Mouse (Mus musculus): ENCODE data around the gene Zfp235. TPM values are rescaled to one million over a fixed set of nuclear protein-coding genes. Genes with fewer than 3 reads are reported as not detected.
A peak's percentile ranks its signal among the peaks of the same experiment; 100 is the strongest.

The Zfp235 gene
- polyA plus RNA-seq, 2 experiments: 16.7 to 17.5 TPM

- no peak overlapping the region for H3K4me2 ChIP-seq (replicated peaks; ENCODE audit: low read depth, low read length, severe bottlenecking)
- no peak for ATAC-seq (ENCODE audit: low FRiP score, low read depth)
- H3K27ac ChIP-seq (replicated peaks; ENCODE audit: low read depth, low read length): no peak overlapping the region
- TF ChIP-seq POLR2A (IDR thresholded peaks at IDR 0.05; ENCODE audit: borderline replicate concordance, extremely low read depth, insufficient read depth, insufficient read length): no peak
- H3K36me3 ChIP-seq (ENCODE audit: control insufficient read depth, insufficient read depth, low read length): peaks cover 30% of the 10 kb centered on the region
- H3K4me3 ChIP-seq (replicated peaks; ENCODE audit: low read length): no peak overlapping the region
- no peak for DNase-seq (ENCODE audit: low spot score)
- H3K9me3 ChIP-seq (ENCODE audit: control insufficient read depth, low read length): peaks cover 35% of the 10 kb centered on the region
- H3K4me1 ChIP-seq (ENCODE audit: control insufficient read depth, insufficient read depth, low read length): no peaks in the 10 kb centered on the region
- WGBS: 94% methylated on average over 7 of the region's 7 CpGs
- H3K9ac ChIP-seq (ENCODE audit: low read depth, low read length, severe bottlenecking): no peak overlapping the region
- H3K27me3 ChIP-seq (ENCODE audit: control insufficient read depth, insufficient read depth, low read length): no peaks in the 10 kb centered on the region
These were observed 23.1 kb upstream of the Zfp235 start for GRCm38 (mm10) chr7:24110839-24111238.

GRCm38 (mm10) chr7:24111772-24112155 is 22.2 kb upstream of the Zfp235 start:
- Histone ChIP-seq H3K9ac (ENCODE audit: low read depth, low read length, severe bottlenecking) (peak overlapping the region; percentile 79), H3K27me3 (ENCODE audit: control insufficient read depth, insufficient read depth, low read length) (no peaks in the 10 kb centered on the region), H3K4me3 (replicated peaks; ENCODE audit: low read length) (peak overlapping the region; percentile 71), H3K9me3 (ENCODE audit: control insufficient read depth, low read length) (peaks cover 26% of the 10 kb centered on the region), H3K4me2 (replicated peaks; ENCODE audit: low read depth, low read length, severe bottlenecking) (peak overlapping the region; percentile 65), H3K36me3 (ENCODE audit: control insufficient read depth, insufficient read depth, low read length) (peaks cover 21% of the 10 kb centered on the region), H3K27ac (replicated peaks; ENCODE audit: low read depth, low read length) (peak overlapping the region; percentile 80), H3K4me1 (ENCODE audit: control insufficient read depth, insufficient read depth, low read length) (no peaks in the 10 kb centered on the region)
- ATAC-seq (ENCODE audit: low FRiP score, low read depth) (peak; percentile 36; the same call in 1 of the 2 replicates), DNase-seq (ENCODE audit: low spot score) (no peak)
- WGBS: 8% methylated on average over 9 of the region's 9 CpGs
- TF ChIP-seq POLR2A (IDR thresholded peaks at IDR 0.05; ENCODE audit: borderline replicate concordance, extremely low read depth, insufficient read depth, insufficient read length): no peak

- ATAC-seq (ENCODE audit: low FRiP score, low read depth) (peak; percentile 96), DNase-seq (ENCODE audit: low spot score) (peak; percentile 95)
- WGBS: under 1% methylated on average over 22 of the region's 23 CpGs
- H3K4me2 ChIP-seq (replicated peaks; ENCODE audit: low read depth, low read length, severe bottlenecking): peak within 1 kb of the TSS; percentile 65
- peak within 1 kb of the TSS; percentile 71 for H3K4me3 ChIP-seq (replicated peaks; ENCODE audit: low read length)
- no peaks in the 10 kb centered on the region for H3K4me1 ChIP-seq (ENCODE audit: control insufficient read depth, insufficient read depth, low read length)
- H3K9me3 ChIP-seq (ENCODE audit: control insufficient read depth, low read length): peaks cover 21% of the 10 kb centered on the region
- H3K9ac ChIP-seq (ENCODE audit: low read depth, low read length, severe bottlenecking): peak within 1 kb of the TSS; percentile 79
- peaks cover 15% of the 10 kb centered on the region for H3K36me3 ChIP-seq (ENCODE audit: control insufficient read depth, insufficient read depth, low read length)
- peak within 1 kb of the TSS; percentile 80 for H3K27ac ChIP-seq (replicated peaks; ENCODE audit: low read depth, low read length)
- no peaks in the 10 kb centered on the region for H3K27me3 ChIP-seq (ENCODE audit: control insufficient read depth, insufficient read depth, low read length)
- 0 out of 2 replicates have a peak, but pooled peaks have one; percentile 12 for TF ChIP-seq POLR2A (IDR thresholded peaks at IDR 0.05; ENCODE audit: borderline replicate concordance, extremely low read depth, insufficient read depth, insufficient read length)
These were observed 21.7 kb upstream of the Zfp235 start, which contains the start of gene Zfp112 for GRCm38 (mm10) chr7:24112156-24112856. TSS of gene Zfp112 (plus strand) at chr7:24112314.

- peak; percentile 31 for DNase-seq (ENCODE audit: low spot score)
- WGBS: 11% methylated on average over 12 of the region's 12 CpGs
- peaks cover 14% of the 10 kb centered on the region for H3K9me3 ChIP-seq (ENCODE audit: control insufficient read depth, low read length)
- peak overlapping the region; percentile 71 for H3K4me3 ChIP-seq (replicated peaks; ENCODE audit: low read length)
- peak overlapping the region; percentile 65 for H3K4me2 ChIP-seq (replicated peaks; ENCODE audit: low read depth, low read length, severe bottlenecking)
- no peaks in the 10 kb centered on the region for H3K27me3 ChIP-seq (ENCODE audit: control insufficient read depth, insufficient read depth, low read length)
- no peaks in the 10 kb centered on the region for H3K4me1 ChIP-seq (ENCODE audit: control insufficient read depth, insufficient read depth, low read length)
- no peak for TF ChIP-seq POLR2A (IDR thresholded peaks at IDR 0.05; ENCODE audit: borderline replicate concordance, extremely low read depth, insufficient read depth, insufficient read length)
- no peak for ATAC-seq (ENCODE audit: low FRiP score, low read depth)
- H3K27ac ChIP-seq (replicated peaks; ENCODE audit: low read depth, low read length): peak overlapping the region; percentile 80
- H3K9ac ChIP-seq (ENCODE audit: low read depth, low read length, severe bottlenecking): peak overlapping the region; percentile 79
- H3K36me3 ChIP-seq (ENCODE audit: control insufficient read depth, insufficient read depth, low read length): peaks cover 8% of the 10 kb centered on the region
These were observed 21.0 kb upstream of the Zfp235 start for GRCm38 (mm10) chr7:24113001-24113400.

- ATAC-seq (ENCODE audit: low FRiP score, low read depth) (no peak), DNase-seq (ENCODE audit: low spot score) (no peak)
- Histone ChIP-seq H3K9ac (ENCODE audit: low read depth, low read length, severe bottlenecking) (no peak overlapping the region), H3K27ac (replicated peaks; ENCODE audit: low read depth, low read length) (no peak overlapping the region), H3K4me3 (replicated peaks; ENCODE audit: low read length) (no peak overlapping the region), H3K9me3 (ENCODE audit: control insufficient read depth, low read length) (no peaks in the 10 kb centered on the region), H3K27me3 (ENCODE audit: control insufficient read depth, insufficient read depth, low read length) (no peaks in the 10 kb centered on the region), H3K36me3 (ENCODE audit: control insufficient read depth, insufficient read depth, low read length) (no peaks in the 10 kb centered on the region), H3K4me2 (replicated peaks; ENCODE audit: low read depth, low read length, severe bottlenecking) (no peak overlapping the region), H3K4me1 (ENCODE audit: control insufficient read depth, insufficient read depth, low read length) (no peaks in the 10 kb centered on the region)
- WGBS: 80% methylated on average over 4 of the region's 4 CpGs
- no peak for TF ChIP-seq POLR2A (IDR thresholded peaks at IDR 0.05; ENCODE audit: borderline replicate concordance, extremely low read depth, insufficient read depth, insufficient read length)
These were observed 17.3 kb upstream of the Zfp235 start for GRCm38 (mm10) chr7:24116655-24117054.
